Mouse (Mus musculus): ENCODE data around the gene Hist1h2bj.

DNA sequence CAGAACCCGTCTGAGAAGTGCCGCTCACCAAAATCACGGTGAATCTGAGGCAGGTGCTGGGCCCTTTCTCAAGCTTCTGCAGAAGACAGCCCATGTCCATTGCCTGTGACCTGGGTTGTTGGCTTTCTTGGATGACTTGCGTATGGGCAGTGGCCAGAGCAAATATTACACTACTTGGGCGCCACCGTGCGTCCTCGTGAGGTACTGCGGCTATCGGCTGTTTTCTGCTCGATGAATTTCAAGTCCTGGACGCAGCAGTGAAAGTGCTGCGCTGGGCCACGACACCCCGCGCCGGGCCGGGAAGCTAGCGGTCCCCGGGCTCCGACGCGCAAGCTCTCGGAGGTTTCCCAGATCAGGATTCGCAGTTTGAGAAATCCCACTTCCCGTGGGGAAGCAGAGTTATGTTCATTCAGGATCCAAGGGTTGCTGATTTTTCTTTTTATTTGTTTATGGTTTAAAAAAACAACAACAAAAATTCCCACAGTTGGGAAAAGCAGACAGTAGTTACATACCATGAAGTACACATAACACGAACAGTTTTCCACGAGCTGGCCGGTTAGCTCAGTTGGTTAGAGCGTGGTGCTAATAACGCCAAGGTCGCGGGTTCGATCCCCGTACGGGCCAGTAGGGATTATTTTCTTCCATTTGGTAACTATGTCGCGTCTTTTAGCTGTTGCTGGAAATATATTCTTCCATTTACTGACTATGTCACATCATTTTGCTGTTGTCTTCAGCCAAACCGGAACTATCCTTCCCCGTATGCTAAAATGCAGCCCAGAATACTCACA is 14.1 kb upstream of the Hist1h2bj start:
- TF ChIP-seq POLR2A (IDR thresholded peaks at IDR 0.05; ENCODE audit: borderline replicate concordance, control insufficient read depth, low read depth, low read length) (0 out of 2 replicates have a peak, but pooled peaks have one; percentile 18), CTCF (IDR thresholded peaks at IDR 0.05; ENCODE audit: control insufficient read depth, insufficient read depth, low read length) (peak; percentile 97)
